Mouse (Mus musculus): ENCODE measurements around the gene Pheta1. TPM values are rescaled to one million over a fixed set of nuclear protein-coding genes. Genes with fewer than 3 reads are reported as not detected.

Gene Pheta1
- 6.2 and 8.8 TPM in 2 replicates for total RNA-seq (2021)
- long read RNA-seq, transcript Pheta1-201 (4 exons, 2,368 nt): major isoform, 30 of 49 reads
- long read RNA-seq, transcript Pheta1-203 (3 exons, 2,335 nt): minor isoform, 9 of 49 reads
- long read RNA-seq, partial matches to known transcripts: 5 of 49 reads
- long read RNA-seq, other reads (novel, unspliced or antisense): 5 of 49 reads

DNA sequence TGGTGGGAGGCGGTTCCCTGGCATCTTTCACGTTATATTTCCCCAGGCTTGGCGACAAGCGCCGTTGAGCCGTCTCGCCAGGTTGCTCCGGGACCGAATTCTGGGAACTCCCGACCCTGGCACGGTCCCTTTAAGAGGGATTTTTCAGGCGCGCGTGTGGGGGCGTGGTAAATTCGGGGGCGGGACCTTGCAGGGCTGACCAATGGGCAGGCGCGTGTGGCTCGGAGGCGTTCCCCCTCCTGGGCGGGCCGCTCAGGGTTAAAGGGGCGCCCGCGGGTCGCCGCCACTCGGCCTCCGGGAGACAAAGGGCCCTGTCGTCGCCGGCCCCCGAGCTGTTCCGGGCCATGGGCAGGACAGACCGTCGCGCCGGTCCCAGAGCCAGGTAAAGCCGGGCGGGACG is at the start of gene Pheta1:
Gene Pheta1 (plus strand): TSS at position 242 of the 400 bp plus-strand sequence.
- DNase-seq: peak; percentile 95

- DNase-seq: no peak
Measured at GRCm38 (mm10) chr5:121807186-121807585, 41.6 kb upstream of the Pheta1 start.

- no peak for DNase-seq
Measured at GRCm38 (mm10) chr5:121808202-121808601, 40.6 kb upstream of the Pheta1 start.

- peak; percentile 56 for DNase-seq
Measured at GRCm38 (mm10) chr5:121809667-121810224, 39.0 kb upstream of the Pheta1 start.

DNA sequence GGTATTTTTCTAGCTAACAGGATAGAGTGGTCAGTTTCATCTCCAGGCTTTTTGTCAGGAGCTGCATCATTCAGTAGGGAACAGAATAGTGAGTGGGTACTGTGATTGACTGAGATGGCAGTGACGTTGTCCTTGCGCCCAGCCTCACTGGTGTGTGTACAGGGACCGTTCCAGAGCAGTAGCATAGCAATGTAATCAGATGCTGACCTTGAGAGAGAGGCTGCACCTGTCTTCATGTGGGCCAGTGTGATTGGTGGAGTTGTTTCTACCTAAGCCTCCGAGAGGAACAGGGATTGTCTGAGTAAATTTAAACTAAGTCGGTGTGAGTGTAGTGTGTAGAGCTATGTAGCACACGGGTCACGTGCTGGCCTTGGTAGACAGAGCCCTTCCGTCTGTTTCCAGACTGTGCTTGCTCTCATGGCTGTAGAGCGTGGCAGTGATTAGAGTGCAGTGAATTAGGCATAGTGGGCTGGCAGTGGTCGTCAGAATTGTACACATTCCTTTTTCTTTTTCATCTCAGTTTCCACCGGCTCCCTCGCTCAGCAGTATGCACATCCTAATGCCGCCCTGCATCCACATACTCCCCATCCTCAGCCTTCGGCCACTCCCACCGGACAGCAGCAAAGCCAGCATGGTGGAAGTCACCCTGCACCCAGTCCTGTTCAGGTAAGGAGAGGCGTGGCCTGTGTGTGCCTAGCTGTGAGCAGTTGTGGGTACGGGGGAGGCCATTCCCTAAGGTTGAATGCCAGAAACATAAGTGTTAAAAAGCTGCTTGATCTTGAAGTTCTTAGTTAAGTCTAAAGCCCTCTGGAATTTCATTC is 38.2 kb upstream of the Pheta1 start:
- DNase-seq: no peak

DNA sequence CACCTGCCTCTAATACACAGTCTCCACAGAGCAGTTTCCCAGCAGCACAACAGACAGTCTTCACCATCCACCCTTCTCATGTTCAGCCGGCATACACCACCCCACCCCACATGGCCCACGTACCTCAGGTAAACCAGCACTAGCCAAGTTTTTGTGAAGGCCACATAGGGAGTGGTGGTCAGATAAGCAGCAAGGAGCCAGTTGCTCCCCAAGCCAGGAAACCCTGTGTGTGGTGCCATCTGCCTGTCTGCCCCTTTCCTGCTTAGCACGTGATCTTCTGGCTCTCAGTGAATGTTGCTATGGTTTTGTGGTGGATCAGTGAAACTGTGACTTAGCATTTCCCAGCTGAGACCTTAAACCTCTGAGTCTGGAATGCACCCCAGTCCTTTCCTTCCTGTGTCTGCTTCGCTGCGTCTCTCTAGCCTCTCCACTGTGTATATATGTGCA is 37.3 kb upstream of the Pheta1 start:
- DNase-seq: no peak

- no peak for DNase-seq
Measured at GRCm38 (mm10) chr5:121812526-121813243, 36.1 kb upstream of the Pheta1 start.

- DNase-seq: no peak
Measured at GRCm38 (mm10) chr5:121813744-121814143, 35.0 kb upstream of the Pheta1 start.

- no peak for DNase-seq
Measured at GRCm38 (mm10) chr5:121815067-121815466, 33.7 kb upstream of the Pheta1 start.

GRCm38 (mm10) chr5:121815867-121816380 is 32.9 kb upstream of the Pheta1 start:
- no peak for DNase-seq

- DNase-seq: no peak
Measured at GRCm38 (mm10) chr5:121816611-121817010, 32.2 kb upstream of the Pheta1 start.

DNA sequence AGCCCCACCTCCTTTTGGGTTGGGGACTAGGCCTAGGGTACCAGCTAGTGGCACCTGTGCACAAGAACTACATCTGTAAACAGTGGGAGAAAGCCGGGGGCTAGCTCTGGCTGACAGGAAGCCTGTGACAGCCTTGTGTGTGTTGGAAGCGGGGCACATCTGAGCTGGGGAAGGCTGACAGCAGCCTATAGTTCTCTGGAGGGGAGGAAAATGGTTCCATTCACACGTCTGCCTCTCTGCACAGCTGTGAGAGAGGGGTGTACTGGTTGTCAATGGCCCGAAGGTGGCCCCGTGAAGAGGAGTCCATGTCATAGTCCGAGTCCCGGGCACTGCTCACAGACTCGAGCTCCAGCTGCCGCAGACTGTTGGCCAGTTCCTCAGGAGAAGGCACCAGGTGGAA is 31.2 kb upstream of the Pheta1 start:
- no peak for DNase-seq

GRCm38 (mm10) chr5:121818401-121818800 is 30.4 kb upstream of the Pheta1 start:
- no peak for DNase-seq

- no peak for DNase-seq
Measured at GRCm38 (mm10) chr5:121818862-121819261, 29.9 kb upstream of the Pheta1 start.

DNA sequence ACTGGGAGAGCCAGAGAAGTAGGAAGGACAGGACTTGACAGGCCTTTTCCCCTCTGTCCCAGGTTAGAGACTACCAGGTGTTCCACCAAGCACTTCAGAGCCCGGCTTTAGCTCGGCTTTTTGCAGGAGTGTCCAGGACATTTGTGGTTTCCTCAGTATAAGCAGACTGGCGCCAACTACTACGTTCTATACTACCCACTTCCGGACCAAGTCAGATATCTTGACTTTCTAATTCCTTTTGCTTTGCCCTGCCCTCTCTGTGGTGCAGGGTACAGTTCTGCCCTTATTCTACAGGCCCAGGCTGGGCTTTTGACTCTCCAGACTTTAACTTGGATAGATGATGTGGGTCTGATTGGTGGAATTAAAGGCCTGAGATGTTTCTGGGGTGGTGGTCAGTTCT is 29.2 kb upstream of the Pheta1 start:
- no peak for DNase-seq

GRCm38 (mm10) chr5:121820161-121820560 is 28.6 kb upstream of the Pheta1 start:
- peak; percentile 11 for DNase-seq

- DNase-seq: peak; percentile 1
Measured at GRCm38 (mm10) chr5:121820657-121821056, 28.1 kb upstream of the Pheta1 start.

DNA sequence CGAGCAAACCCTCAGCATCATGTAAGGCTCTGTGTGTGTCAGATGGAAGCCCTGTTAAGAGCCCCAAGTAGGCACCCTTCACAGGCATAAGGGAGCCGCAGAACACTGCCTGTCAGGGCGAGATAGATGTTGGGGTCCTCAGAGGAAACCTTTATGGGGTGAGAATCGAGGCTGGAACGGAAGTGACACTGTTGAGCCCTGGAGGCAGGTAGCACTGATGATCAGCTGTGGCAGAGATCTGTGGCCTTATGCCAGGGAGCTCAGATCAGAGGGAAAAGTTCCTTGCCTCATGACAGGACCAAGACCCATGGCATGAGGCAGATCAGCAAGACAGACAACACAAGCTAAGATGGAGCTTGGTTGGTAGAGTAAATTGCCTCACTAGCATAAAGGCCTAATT is 27.7 kb upstream of the Pheta1 start:
- no peak for DNase-seq

GRCm38 (mm10) chr5:121821552-121821951 is 27.2 kb upstream of the Pheta1 start:
- peak; percentile 1 for DNase-seq

- DNase-seq: no peak
Measured at GRCm38 (mm10) chr5:121822786-121823505, 25.8 kb upstream of the Pheta1 start.

- peak; percentile 1 for DNase-seq
Measured at GRCm38 (mm10) chr5:121823668-121824067, 25.1 kb upstream of the Pheta1 start.

DNA sequence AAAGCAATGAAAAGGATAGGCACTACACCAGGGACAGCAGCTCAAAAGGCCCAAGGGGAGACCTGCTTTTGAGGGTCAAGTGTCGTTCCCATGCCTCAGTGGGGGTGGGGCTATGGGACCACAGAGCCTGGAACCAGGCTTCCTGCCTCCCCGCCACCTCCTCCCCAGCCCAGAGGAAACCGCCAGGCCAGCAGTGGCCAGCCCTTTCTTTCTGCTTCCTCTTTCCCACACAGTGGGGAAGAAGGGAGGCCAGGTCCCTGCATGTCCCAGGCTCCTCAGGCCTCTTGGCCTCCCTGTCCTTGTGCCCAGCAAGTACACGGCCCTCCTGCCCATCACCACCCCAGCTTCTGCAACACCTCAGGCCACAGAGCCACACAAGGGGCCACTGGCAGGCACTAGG is 24.7 kb upstream of the Pheta1 start:
- no peak for DNase-seq
